Mouse (Mus musculus): ENCODE measurements around the gene Fam120c.

DNA sequence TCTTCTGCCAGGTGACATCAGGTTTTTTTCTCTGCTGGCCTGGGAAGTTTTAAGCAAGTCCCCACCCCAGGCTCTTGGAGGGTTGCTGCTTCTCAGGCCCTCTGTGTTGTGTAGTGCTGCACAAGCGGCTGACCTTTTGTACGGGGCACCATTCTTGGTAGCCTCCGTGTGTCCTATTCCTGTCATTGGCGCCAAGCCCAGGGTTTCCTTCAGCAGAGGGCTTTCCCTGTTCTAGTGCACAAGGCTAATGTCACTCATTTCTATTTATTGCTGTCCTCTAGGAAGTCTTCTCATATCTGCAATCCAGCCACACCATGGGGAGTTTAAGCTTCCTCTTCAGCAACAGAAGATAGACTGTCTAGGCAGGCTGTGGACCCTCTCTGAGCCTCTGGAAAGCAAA lies 6.2 kb upstream of the Fam120c start:
- no peak for TF ChIP-seq CTCF (IDR thresholded peaks at IDR 0.05; ENCODE audit: control insufficient read depth, insufficient read depth, insufficient replicate concordance, low read depth, low read length)
- TF ChIP-seq POLR2A (IDR thresholded peaks at IDR 0.05; ENCODE audit: control insufficient read depth, low read depth, low read length), result no peak
